Mouse (Mus musculus): ENCODE results near the gene Cpox. TPM values are rescaled to one million over a fixed set of nuclear protein-coding genes. Genes with fewer than 3 reads are reported as not detected.

The Cpox gene
- total RNA-seq, 1 experiment from 2014 or later, result 19.6 TPM

GRCm38 (mm10) chr16:58756191-58756590 lies 86.1 kb downstream of the Cpox start:
- no peak for DNase-seq

DNA sequence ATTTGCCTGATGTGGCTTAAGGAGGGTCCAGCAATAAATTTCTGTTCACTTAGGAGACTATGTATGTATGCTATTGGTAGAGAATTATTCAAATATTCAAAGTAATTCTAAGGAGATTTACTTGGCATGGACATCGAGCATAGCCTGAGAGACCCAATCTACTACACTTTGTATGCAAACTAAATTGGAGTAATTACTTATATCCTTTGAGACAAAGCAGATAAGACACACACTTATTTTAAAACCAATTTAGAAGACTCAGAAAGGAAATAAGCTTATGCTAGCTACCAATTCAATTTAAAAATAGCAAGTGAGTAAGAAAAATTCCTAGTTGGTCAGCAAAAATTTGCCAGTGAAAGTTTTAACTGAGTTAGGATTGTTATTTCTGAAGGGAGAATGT lies 93.0 kb downstream of the Cpox start, which contains the start of gene Olfr172:
TSS of gene Olfr172 (minus strand) at position 101 of the 400 bp plus-strand sequence.
- no peak for DNase-seq

Small RNA genes lying within 50 kb of the gene (microRNA-seq; reads per million reads assigned to microRNA genes)
- gene Gm27564, result 0 reads per million in 2 experiments

Other genes starting within 250 kb of the Cpox start
- 22.6 and 24.6 TPM in 2 replicates for gene St3gal6, start 146.0 kb upstream of the Cpox start, total RNA-seq (2021)
- gene Gm813, start 53.3 kb upstream of the Cpox start, total RNA-seq (2021), result not detected in 2 replicates
- not detected in 2 replicates for gene E330017A01Rik, start 31.6 kb upstream of the Cpox start, total RNA-seq (2021)
- not detected in 2 replicates for gene Gpr15, start 48.8 kb downstream of the Cpox start, total RNA-seq (2021)
- 59.3 and 65.5 TPM in 2 replicates for gene Cldnd1, start 57.6 kb downstream of the Cpox start, total RNA-seq (2021)
- not detected in 2 replicates for gene Olfr172, start 92.9 kb downstream of the Cpox start, total RNA-seq (2021)
- not detected in 2 replicates for gene Olfr173, start 130.0 kb downstream of the Cpox start, total RNA-seq (2021)
- not detected in 2 replicates for gene Olfr175-ps1, start 156.5 kb downstream of the Cpox start, total RNA-seq (2021)
- gene Olfr177, start 204.5 kb downstream of the Cpox start, total RNA-seq (2021), result not detected in 2 replicates
- gene Olfr178, start 221.8 kb downstream of the Cpox start, total RNA-seq (2021), result not detected in 2 replicates

Data from adrenal gland, postnatal 25 days (tissue).